Mouse (Mus musculus) 416B (cell line): ENCODE results near the gene G6pc3.
"Not testable (repeated sequence)": the region's sequence is repeated elsewhere in the genome, so short reads cannot be mapped to it uniquely, and the experiment has no call there.

Source experiments
- DNase-seq: peaks from one replicate; pipeline ENCODE4 v3.0.0; 2011; ENCODE audit warnings: low read depth

G6pc3 gene

GRCm38 (mm10) chr11:102189461-102190436 lies at the start of gene G6pc3:
TSS of gene G6pc3 (plus strand) at chr11:102189620.
- DNase-seq: peak; percentile 97

GRCm38 (mm10) chr11:102140508-102140907 lies 48.9 kb upstream of the G6pc3 start:
- DNase-seq: peak; percentile 77

- DNase-seq: no peak
These were observed 47.1 kb upstream of the G6pc3 start for GRCm38 (mm10) chr11:102142355-102142754.

- no peak for DNase-seq
These were observed 44.4 kb upstream of the G6pc3 start for GRCm38 (mm10) chr11:102144957-102145470.

GRCm38 (mm10) chr11:102145471-102146001 lies 43.9 kb upstream of the G6pc3 start, which contains the start of gene Nags:
TSS of gene Nags (plus strand) at chr11:102145513.
- no peak for DNase-seq

GRCm38 (mm10) chr11:102146005-102146404 lies 43.4 kb upstream of the G6pc3 start:
- no peak for DNase-seq

- no peak for DNase-seq
These were observed 42.9 kb upstream of the G6pc3 start for GRCm38 (mm10) chr11:102146531-102146930.

- no peak for DNase-seq
These were observed 42.0 kb upstream of the G6pc3 start for GRCm38 (mm10) chr11:102147213-102147989.

- DNase-seq: peak; percentile 96
These were observed 33.2 kb upstream of the G6pc3 start, which contains the start of gene Tmem101 for GRCm38 (mm10) chr11:102156039-102156785. TSS of gene Tmem101 (minus strand) at chr11:102156404.

GRCm38 (mm10) chr11:102156786-102157089 lies 32.7 kb upstream of the G6pc3 start:
- no peak for DNase-seq

GRCm38 (mm10) chr11:102158024-102158423 lies 31.4 kb upstream of the G6pc3 start:
- DNase-seq: not testable (repeated sequence)

GRCm38 (mm10) chr11:102159781-102160180 lies 29.6 kb upstream of the G6pc3 start:
- DNase-seq: peak; percentile 60

- DNase-seq: no peak
These were observed 23.3 kb upstream of the G6pc3 start for GRCm38 (mm10) chr11:102165971-102166722.

- DNase-seq: no peak
These were observed 21.9 kb upstream of the G6pc3 start for GRCm38 (mm10) chr11:102167539-102167938.

- no peak for DNase-seq
These were observed 20.7 kb upstream of the G6pc3 start for GRCm38 (mm10) chr11:102168689-102169088.

- DNase-seq: no peak
These were observed 9.6 kb upstream of the G6pc3 start for GRCm38 (mm10) chr11:102179836-102180235.

- peak; percentile 36 for DNase-seq
These were observed 5.2 kb upstream of the G6pc3 start for GRCm38 (mm10) chr11:102184253-102184645.

GRCm38 (mm10) chr11:102184646-102185495 lies 4.5 kb upstream of the G6pc3 start, which contains the start of gene Lsm12:
TSS of gene Lsm12 (minus strand) at chr11:102185296.
- DNase-seq: peak; percentile 94

GRCm38 (mm10) chr11:102185677-102186076 lies 3.7 kb upstream of the G6pc3 start:
- DNase-seq: no peak

GRCm38 (mm10) chr11:102186235-102186634 lies 3.2 kb upstream of the G6pc3 start:
- no peak for DNase-seq
